Mouse (Mus musculus) left cerebral cortex, adult 6 months (tissue): ENCODE data around the gene Zfp120. TPM values are rescaled to one million over a fixed set of nuclear protein-coding genes. Genes with fewer than 3 reads are reported as not detected.

Source experiments
- long read RNA-seq, 2 experiments: library from polyadenylated mRNA; unstranded; transcript quantifications; one replicate each; pipeline ENCODE4 v2.0.0; 2019 to 2020
- polyA plus RNA-seq: library from polyadenylated mRNA; unstranded; fragments of <200 nt; fragmentation: Nextera tagmentation; gene quantifications from 2 replicates; pipeline ENCODE4 v1.2.3, GENCODE M21; 2021

The Zfp120 gene
- polyA plus RNA-seq, result 6.0 and 9.8 TPM in 2 replicates
- long read RNA-seq, experiment 1, full-length matches to known transcripts, result 140 of 150 reads
- long read RNA-seq, experiment 1, partial matches to known transcripts, result 1 of 150 reads
- long read RNA-seq, experiment 1, other reads (novel, unspliced or antisense), result 9 of 150 reads
- long read RNA-seq, experiment 2, full-length matches to known transcripts, result 19 of 27 reads
- long read RNA-seq, experiment 2, partial matches to known transcripts, result 1 of 27 reads
- long read RNA-seq, experiment 2, other reads (novel, unspliced or antisense), result 7 of 27 reads

DNA sequence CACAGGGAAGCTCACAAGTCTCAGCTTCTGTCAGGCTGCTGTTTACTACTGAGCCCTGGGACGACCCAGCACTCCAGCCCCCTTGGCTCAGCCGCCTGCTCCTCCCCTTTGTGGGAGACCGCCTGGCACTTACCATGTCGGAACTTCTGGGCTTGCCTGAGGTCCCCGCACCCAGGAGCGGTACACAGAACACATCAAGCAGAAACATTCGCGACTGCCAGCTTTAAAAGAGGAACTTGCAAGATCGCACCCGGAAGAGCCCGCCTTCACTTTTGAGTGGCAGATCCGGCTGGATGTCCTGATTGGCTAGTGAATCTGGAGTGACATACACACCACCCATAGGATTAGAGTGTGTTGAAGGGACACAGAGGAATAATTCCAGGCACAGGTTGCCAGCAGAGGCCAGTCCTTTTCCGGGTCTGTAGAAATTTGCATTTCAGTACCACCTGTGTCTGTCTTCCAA is at the start of gene Zfp120:
TSS of gene Zfp120 (minus strand) at position 274 of the 463 bp plus-strand sequence.

DNA sequence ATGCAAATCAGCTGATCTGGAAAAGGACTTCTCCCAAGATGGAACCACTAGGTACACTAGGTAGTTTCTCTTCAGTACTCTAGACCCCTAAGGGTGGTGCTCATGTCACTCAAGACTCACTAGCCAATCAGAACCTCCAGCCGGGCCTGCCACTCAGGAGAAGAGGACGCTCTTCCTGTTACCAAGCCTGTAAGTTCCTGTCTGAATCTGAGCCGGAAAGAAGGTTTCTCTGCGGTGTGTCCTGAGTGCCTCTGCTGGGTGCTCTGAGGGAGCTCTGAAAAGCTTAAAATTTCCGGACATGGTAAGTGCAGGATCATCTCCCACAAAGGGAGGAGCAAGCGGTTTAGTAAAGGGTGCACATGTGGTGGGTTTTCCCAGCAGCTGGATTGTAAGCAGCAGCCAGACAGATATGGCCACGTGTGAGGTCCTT is 45.1 kb upstream of the Zfp120 start, which contains the start of gene Gm14139:
TSS of gene Gm14139 (plus strand) at position 186 of the 430 bp plus-strand sequence.

GRCm38 (mm10) chr2:150179579-150179978 is 43.1 kb upstream of the Zfp120 start, which contains the start of gene Gm10770:
Gene Gm10770, minus strand, starts transcription at chr2:150179679.

Other genes with a start within 250 kb of the Zfp120 start
- gene Gm10770, start 43.0 kb upstream of the Zfp120 start, polyA plus RNA-seq, result not detected in 2 replicates
- not detected in 2 replicates for gene Gm14139, start 45.0 kb upstream of the Zfp120 start, polyA plus RNA-seq
- gene Zfp937, start 81.4 kb upstream of the Zfp120 start, polyA plus RNA-seq, result 3.5 and 4.9 TPM in 2 replicates
- gene Gm21994, start 118.9 kb upstream of the Zfp120 start, polyA plus RNA-seq, result 0.63 and 0.90 TPM in 2 replicates
- gene Gm14124, start 120.8 kb upstream of the Zfp120 start, polyA plus RNA-seq, result not detected in 2 replicates
- 0.65 TPM in 1 of 2 replicates, not detected in the other for gene Gm10130, start 187.0 kb upstream of the Zfp120 start, polyA plus RNA-seq
- 3.2 and 5.0 TPM in 2 replicates for gene 3300002I08Rik, start 226.1 kb upstream of the Zfp120 start, polyA plus RNA-seq